Mouse (Mus musculus) C2C12 (cell line): Measurements from ENCODE around the gene Tspo. TPM values are rescaled to one million over a fixed set of nuclear protein-coding genes. Genes with fewer than 3 reads are reported as not detected.

Experiments
- H3K27me3 ChIP-seq: one replicate; pipeline ENCODE4 v1.6.1; 2011; ENCODE audit not compliant: control insufficient read depth, insufficient read depth, insufficient read length
- H3K36me3 ChIP-seq: one replicate; pipeline ENCODE4 v1.6.1; 2011; ENCODE audit not compliant: control insufficient read depth, insufficient read depth
- H3K4me3 ChIP-seq: one replicate; pipeline ENCODE4 v1.5.1; 2011; ENCODE audit warnings: mild to moderate bottlenecking, control low read depth; ENCODE audit not compliant: poor library complexity, insufficient read depth, severe bottlenecking
- H3K79me2 ChIP-seq: one replicate; pipeline ENCODE4 v1.6.1; 2011; ENCODE audit not compliant: control insufficient read depth, insufficient read depth
- H3K79me3 ChIP-seq: one replicate; pipeline ENCODE4 v1.6.1; 2011; ENCODE audit warnings: low read depth, control low read depth
- H3ac ChIP-seq: one replicate; pipeline ENCODE3; 2011; ENCODE audit warnings: low read depth; ENCODE audit not compliant: control insufficient read depth, insufficient read length
- CEBPB ChIP-seq: IDR thresholded peaks from one replicate; pipeline ENCODE4 v1.6.1; 2011; ENCODE audit warnings: low read depth, mild to moderate bottlenecking, control low read depth, moderate library complexity
- CTCF ChIP-seq: IDR thresholded peaks from one replicate; pipeline ENCODE4 v1.5.1; 2011; ENCODE audit not compliant: control insufficient read depth, insufficient read depth, insufficient read length
- FOSL1 ChIP-seq: IDR thresholded peaks from one replicate; pipeline ENCODE4 v1.8.0; 2011; ENCODE audit warnings: mild to moderate bottlenecking, low read length; ENCODE audit not compliant: poor library complexity, insufficient read depth, severe bottlenecking
- MAX ChIP-seq: IDR thresholded peaks from one replicate; pipeline ENCODE4 v1.6.1; 2011; ENCODE audit warnings: mild to moderate bottlenecking, control low read depth
- MYOD1 ChIP-seq: IDR thresholded peaks from one replicate; pipeline ENCODE4 v1.6.1; 2011; ENCODE audit warnings: low read depth; ENCODE audit not compliant: control insufficient read depth, insufficient read length
- MYOG ChIP-seq: IDR thresholded peaks from one replicate; pipeline ENCODE4 v1.6.1; 2011; ENCODE audit not compliant: control insufficient read depth, insufficient read length; ENCODE audit errors: extremely low read depth
- USF1 ChIP-seq: IDR thresholded peaks from one replicate; pipeline ENCODE4 v1.6.1; 2011; ENCODE audit warnings: low read depth, mild to moderate bottlenecking, control low read depth, moderate library complexity
- polyA plus RNA-seq: library from polyadenylated mRNA; unstranded; fragments of >200 nt; fragmentation: generic; extraction: Trizol; gene quantifications from one replicate; pipeline ENCODE4 v1.2.1, GENCODE M21; 2012; ENCODE audit warnings: missing spikeins

The Tspo gene
- polyA plus RNA-seq, 1 experiment = 693 TPM

DNA sequence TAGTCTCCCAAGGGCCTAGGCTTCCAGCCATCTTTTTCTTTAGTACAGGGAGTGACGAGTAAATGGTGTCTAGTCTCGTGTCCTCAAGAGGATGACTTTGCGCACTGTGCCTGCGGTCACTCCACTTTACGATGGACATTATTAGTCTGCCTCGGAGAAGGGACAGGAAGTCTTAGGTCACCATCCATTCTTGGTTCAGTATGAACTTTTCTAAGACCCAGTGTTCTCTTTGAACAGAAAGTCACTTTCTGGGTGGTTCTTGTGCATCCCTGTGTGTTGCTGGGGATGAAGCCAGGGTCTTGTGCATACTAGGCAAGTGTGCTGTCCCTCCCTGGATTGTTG lies 27.5 kb upstream of the Tspo start:
- Histone ChIP-seq H3K79me2 (no peaks in the 10 kb centered on the region), H3ac (no peak overlapping the region), H3K36me3 (no peaks in the 10 kb centered on the region), H3K27me3 (peaks cover under 1% of the 10 kb centered on the region), H3K79me3 (no peaks in the 10 kb centered on the region), H3K4me3 (no peak overlapping the region)
- no peak for TF ChIP-seq FOSL1
- TF ChIP-seq CEBPB = no peak
- no peak for TF ChIP-seq CTCF
- no peak for TF ChIP-seq USF1
- no peak for TF ChIP-seq MAX
- no peak for TF ChIP-seq MYOG
- no peak for TF ChIP-seq MYOD1

DNA sequence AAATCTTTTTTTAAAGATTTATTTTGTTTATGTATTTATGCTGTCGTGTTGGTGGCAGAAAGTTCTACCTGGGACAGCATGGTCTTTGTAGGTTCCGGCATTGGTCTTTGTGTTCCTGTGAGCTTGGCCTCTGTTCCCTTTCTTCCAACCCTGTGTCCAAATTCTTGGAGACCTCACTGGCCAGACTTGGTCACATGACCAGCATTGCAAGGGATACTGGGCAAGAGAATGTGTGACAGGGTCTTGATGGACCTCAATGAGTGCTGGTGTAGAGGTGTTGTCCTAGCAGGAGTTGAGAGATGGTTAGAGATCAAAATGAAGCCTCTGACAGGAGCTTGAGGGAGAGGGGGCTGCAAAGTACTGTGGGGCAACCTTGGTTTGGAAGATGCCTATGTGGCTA lies 24.5 kb upstream of the Tspo start:
- H3K4me3 ChIP-seq = no peak overlapping the region
- no peaks in the 10 kb centered on the region for H3K79me3 ChIP-seq
- H3K27me3 ChIP-seq = no peaks in the 10 kb centered on the region
- TF ChIP-seq USF1 (peak; percentile 53), MYOD1 (no peak)
- H3K79me2 ChIP-seq = no peaks in the 10 kb centered on the region
- H3ac ChIP-seq = no peak overlapping the region
- H3K36me3 ChIP-seq = no peaks in the 10 kb centered on the region

DNA sequence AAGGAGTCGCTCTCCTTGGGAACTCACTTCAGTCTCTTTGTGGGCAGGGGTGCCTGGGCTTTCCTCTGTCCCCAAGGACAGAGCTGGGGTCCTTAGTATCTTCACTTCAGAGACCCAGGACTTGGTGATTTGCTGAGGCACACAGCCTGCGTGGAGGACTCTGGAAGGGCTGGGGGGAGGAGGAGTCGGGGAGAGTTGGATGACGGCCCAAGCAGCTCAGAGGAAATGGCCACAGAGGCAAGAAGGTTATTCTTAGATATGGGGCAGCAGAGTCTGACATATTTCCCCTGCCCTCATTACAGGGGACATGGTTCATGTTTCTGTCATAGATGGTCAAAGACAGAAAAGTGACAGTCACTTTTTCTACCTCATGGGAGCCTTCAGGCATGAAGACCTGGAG lies 23.5 kb upstream of the Tspo start:
- no peak overlapping the region for H3ac ChIP-seq
- no peaks in the 10 kb centered on the region for H3K79me3 ChIP-seq
- H3K27me3 ChIP-seq = no peaks in the 10 kb centered on the region
- H3K4me3 ChIP-seq = no peak overlapping the region
- H3K79me2 ChIP-seq = no peaks in the 10 kb centered on the region
- TF ChIP-seq USF1 = no peak
- TF ChIP-seq MYOD1 = no peak
- no peak for TF ChIP-seq CTCF
- TF ChIP-seq CEBPB = no peak
- no peak for TF ChIP-seq MAX
- TF ChIP-seq MYOG = no peak
- TF ChIP-seq FOSL1 = no peak
- no peaks in the 10 kb centered on the region for H3K36me3 ChIP-seq

DNA sequence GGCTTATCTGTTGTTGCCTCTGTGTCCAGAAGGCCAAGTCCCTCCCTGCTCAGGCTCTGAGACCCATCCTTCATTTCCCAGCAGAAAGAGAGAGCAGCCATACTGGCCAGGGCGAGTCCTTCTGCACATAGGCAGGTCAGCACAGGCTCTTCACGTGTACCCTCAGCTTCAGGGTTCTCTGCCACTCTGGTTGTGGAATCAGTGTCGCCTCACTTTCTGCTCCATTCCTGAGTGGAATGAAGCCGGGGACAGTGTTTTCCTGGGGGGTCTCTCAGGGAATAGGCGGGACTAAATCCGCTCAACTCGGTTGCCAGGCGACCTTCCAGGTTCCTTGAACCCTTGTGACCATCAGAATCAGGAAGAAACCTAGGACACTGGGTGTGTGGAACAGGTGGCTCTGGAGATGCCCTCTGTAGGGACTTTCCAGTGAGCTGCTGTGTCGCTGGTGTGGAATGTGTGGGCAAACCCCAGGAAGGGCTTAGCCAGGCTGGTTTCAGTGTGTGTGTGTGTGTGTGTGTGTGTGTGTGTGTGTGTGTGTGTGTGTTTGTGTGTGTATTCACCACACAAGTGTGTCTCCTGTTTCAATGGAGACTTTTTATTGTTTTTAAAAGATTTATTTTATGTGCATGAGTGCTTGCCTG lies 21.6 kb upstream of the Tspo start:
- H3K79me2 ChIP-seq = no peaks in the 10 kb centered on the region
- no peak overlapping the region for H3K4me3 ChIP-seq
- H3K27me3 ChIP-seq = no peaks in the 10 kb centered on the region
- TF ChIP-seq MYOD1 = peak; percentile 54
- TF ChIP-seq MYOG = no peak
- H3ac ChIP-seq = no peak overlapping the region
- H3K36me3 ChIP-seq = peaks cover 5% of the 10 kb centered on the region
- H3K79me3 ChIP-seq = no peaks in the 10 kb centered on the region

DNA sequence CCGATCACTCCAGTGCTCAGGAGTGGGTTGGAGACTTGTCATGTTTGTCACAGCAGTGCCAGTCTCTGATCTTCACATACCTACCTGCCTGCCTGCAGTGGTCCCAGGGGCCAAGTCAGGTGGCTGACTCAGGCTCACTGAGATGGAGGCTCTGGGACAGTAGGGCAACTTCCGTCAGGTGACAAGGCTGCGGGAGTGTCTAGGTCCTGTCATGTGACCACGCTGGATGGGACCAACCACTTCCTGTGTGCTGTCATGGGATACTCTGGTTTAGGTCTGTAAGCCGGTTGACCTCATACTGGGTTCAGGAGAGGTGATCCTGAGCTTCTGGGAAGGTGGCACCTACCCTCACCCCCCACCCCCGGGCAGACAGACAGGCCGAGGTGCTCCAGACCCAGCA lies 17.4 kb upstream of the Tspo start:
- TF ChIP-seq MAX (no peak), USF1 (peak; percentile 70), CEBPB (no peak), CTCF (no peak), MYOD1 (no peak), MYOG (no peak), FOSL1 (no peak)
- no peaks in the 10 kb centered on the region for H3K27me3 ChIP-seq
- no peaks in the 10 kb centered on the region for H3K79me2 ChIP-seq
- no peak overlapping the region for H3ac ChIP-seq
- peaks cover 45% of the 10 kb centered on the region for H3K36me3 ChIP-seq
- no peak overlapping the region for H3K4me3 ChIP-seq
- no peaks in the 10 kb centered on the region for H3K79me3 ChIP-seq

DNA sequence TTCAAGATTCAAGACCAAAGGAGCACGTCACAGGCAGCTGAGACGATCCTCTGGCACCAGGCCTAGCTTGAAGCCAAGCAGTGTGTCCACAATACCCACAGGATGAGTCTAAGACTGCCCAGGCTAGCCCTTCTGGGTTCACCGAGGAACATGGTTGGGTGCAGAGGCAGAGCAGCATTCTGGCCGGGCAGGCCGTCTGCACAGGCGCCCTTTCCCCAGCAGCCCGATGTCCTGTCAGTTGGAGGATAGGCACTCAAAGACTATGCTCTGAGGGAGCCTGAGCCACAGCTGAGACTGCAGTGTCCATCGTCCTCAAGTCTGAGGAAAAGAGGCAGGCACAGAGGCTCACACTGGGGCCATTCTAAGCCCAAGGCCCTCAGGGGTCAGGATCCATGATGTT lies 16.2 kb upstream of the Tspo start:
- H3K36me3 ChIP-seq = peaks cover 46% of the 10 kb centered on the region
- H3ac ChIP-seq = no peak overlapping the region
- TF ChIP-seq MYOG (no peak), MAX (no peak), MYOD1 (no peak), CEBPB (no peak), CTCF (no peak), FOSL1 (no peak), USF1 (no peak)
- H3K79me2 ChIP-seq = no peaks in the 10 kb centered on the region
- no peak overlapping the region for H3K4me3 ChIP-seq
- no peaks in the 10 kb centered on the region for H3K27me3 ChIP-seq
- no peaks in the 10 kb centered on the region for H3K79me3 ChIP-seq

DNA sequence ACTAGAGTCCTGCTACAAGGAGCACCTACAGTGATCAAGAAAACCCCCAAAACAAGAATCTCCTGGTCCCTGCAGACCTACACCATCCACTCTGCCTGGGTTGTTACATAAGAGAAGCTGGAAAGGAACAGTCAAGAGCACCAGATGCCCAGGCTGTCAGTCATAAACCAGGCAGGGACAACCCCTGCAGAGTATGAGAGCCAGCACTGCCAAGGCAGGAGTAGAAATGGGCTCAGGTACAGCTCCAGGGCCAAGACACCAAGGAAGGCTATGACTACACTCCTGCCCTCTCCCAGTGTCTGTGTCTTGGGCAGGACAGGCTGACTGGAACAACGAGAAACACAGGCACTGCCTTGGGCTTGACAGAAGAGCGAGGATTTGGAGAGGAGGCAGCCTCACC lies 13.3 kb upstream of the Tspo start:
- TF ChIP-seq CEBPB (no peak), FOSL1 (no peak), MYOG (no peak), CTCF (no peak), MYOD1 (no peak), USF1 (no peak), MAX (no peak)
- no peak overlapping the region for H3ac ChIP-seq
- no peak overlapping the region for H3K4me3 ChIP-seq
- peaks cover 8% of the 10 kb centered on the region for H3K79me2 ChIP-seq
- H3K79me3 ChIP-seq = peaks cover 4% of the 10 kb centered on the region
- H3K27me3 ChIP-seq = no peaks in the 10 kb centered on the region
- peaks cover 46% of the 10 kb centered on the region for H3K36me3 ChIP-seq
